Mouse (Mus musculus) thymus, adult 2 months (tissue): ENCODE measurements around the gene Myo18a.

Source experiments
- CTCF ChIP-seq: fragments of 200-500 bp; IDR thresholded peaks from 2 replicates; pipeline ENCODE4 v1.5.1; 2012; ENCODE audit warnings: mild to moderate bottlenecking, control low read depth, low read length, moderate library complexity, borderline replicate concordance; ENCODE audit not compliant: control insufficient read depth, poor library complexity, insufficient read depth; ENCODE audit errors: extremely low read depth
- POLR2A ChIP-seq: fragments of 200-500 bp; IDR thresholded peaks from 2 replicates; pipeline ENCODE4 v1.6.1; 2012; ENCODE audit warnings: mild to moderate bottlenecking, low read length, control low read depth, moderate library complexity; ENCODE audit not compliant: control insufficient read depth, poor library complexity, insufficient read depth; ENCODE audit errors: extremely low read depth

DNA sequence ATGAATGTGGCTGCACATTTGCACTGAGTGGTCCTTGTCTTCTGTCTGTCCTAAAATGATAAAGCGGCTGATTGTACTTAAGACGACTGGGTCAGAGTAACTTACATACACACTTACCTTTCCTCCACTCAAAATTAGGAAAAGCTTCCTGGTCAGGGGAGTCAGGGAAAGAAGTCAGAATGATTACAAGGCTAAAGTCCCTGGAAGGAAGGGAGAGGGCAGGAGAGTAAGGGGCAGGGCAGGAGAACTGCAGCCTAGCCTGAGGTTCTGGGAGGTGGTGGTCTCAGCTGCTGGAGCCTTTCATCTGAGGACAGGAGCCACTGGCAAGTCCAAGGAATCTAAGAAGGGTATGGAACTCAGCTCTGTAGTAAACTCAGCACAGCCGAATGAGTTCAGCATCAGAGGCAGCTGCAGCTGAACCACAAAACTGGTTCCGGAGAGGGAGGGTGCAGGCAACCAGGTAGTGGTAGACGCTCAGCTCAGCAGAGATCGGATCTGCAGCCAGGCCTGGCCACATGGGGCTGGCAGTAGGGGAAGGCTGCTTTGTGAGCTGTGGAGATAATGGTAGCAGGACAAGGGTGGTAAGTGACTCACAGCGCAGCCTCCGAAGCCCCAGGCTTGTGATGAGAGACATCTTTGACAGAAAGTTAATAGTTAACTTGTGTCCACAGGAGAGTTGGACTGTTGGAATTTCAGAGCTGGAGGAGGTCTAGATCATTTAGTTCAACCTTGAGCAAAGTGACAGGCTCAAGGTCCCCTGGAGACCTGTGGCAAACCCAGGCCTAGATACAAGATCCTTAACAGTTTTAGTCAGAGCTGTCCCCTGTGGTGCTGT, 9.1 kb downstream of the Myo18a start:
- TF ChIP-seq CTCF, result 0 out of 2 replicates have a peak, but pooled peaks have one; percentile 22
- no peak for TF ChIP-seq POLR2A
